Mouse (Mus musculus) olfactory bulb, adult 2 months (tissue): ENCODE results near the gene Utrn.

ENCODE experiments used
- CTCF ChIP-seq: fragments of 200-500 bp; IDR thresholded peaks from 2 replicates; pipeline ENCODE4 v1.5.1; 2012; ENCODE audit warnings: low read depth, mild to moderate bottlenecking, low read length, moderate library complexity; ENCODE audit not compliant: insufficient read depth
- POLR2A ChIP-seq: fragments of 200-500 bp; IDR thresholded peaks from 2 replicates; pipeline ENCODE4 v1.6.1; 2012; ENCODE audit warnings: mild to moderate bottlenecking, low read depth, low read length, moderate library complexity; ENCODE audit not compliant: insufficient read depth

GRCm38 (mm10) chr10:12729635-12730034 lies 139.5 kb downstream of the Utrn start:
- TF ChIP-seq POLR2A: no peak
- TF ChIP-seq CTCF: no peak
